In the genomic region with DNA sequence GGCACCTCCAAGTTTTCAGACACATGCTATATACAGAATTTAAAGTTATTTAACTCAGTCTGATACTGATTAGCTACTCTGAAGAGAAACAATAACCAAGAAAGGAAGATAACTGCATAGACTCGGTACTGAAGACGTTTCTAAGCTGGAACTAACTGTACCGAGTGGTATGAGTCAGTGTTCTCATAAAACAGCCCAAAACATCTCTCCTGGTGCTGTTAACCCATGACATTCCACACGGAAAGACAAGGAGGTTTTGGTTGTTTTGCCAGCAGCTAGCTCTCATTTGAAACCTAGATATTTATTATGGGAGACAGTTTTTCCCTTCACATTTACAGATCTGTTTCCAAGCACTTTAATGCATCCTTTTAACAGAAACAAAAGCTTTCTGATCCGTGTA, we compare ENCODE assay signal across 10 mouse cellular contexts. TPM values are rescaled to one million over a fixed set of nuclear protein-coding genes. Genes with fewer than 3 reads are reported as not detected.
DNase-seq lines count a peak whose midpoint lies in the region; ATAC-seq and TF ChIP-seq lines count a peak whose summit lies in the region.
"Had no signal": no experiment of that assay in that cellular context is flagged by ENCODE, and none has a peak within 500 bp of the region (broad histone marks: within the 10 kb centered on the region; RNA-seq: fewer than 3 reads in every experiment).

No protein-coding gene starts in this region.

- DNase-seq in heart, embryonic 10.5 days (ENCODE audit: low spot score): no peak
- no peak for DNase-seq in heart, postnatal 36 days
- no peak for DNase-seq in testis, postnatal 10 days (ENCODE audit: low spot score)
- DNase-seq in limb, embryonic 14.5 days (ENCODE audit: low spot score): no peak
- no peak for DNase-seq in stomach, postnatal 0 days (ENCODE audit: low spot score)
- DNase-seq in retina, postnatal 1 day: no peak
- DNase-seq in adipocyte (ENCODE audit: low spot score): no peak
- DNase-seq: cerebellum, postnatal 36 days; thymus, adult 2 months had no signal

- H3K27me3 ChIP-seq in heart, embryonic 10.5 days (ENCODE audit: insufficient read depth, poor library complexity, severe bottlenecking): no peaks in the 10 kb centered on the region
- no peaks in the 10 kb centered on the region for H3K27me3 ChIP-seq in testis, adult 2 months (ENCODE audit: control insufficient read depth, insufficient read depth, low read length)
- no peaks in the 10 kb centered on the region for H3K27me3 ChIP-seq in limb, embryonic 14.5 days (ENCODE audit: control insufficient read depth, insufficient read depth, low read length)
- no peaks in the 10 kb centered on the region for H3K27me3 ChIP-seq in stomach, postnatal 0 days (ENCODE audit: control insufficient read depth, insufficient read depth, low read length)

- TF ChIP-seq EP300 in stomach, postnatal 0 days (optimal IDR thresholded peaks at IDR 0.05): no peak

- peaks cover 30% of the 10 kb centered on the region for H3K4me1 ChIP-seq in heart, embryonic 10.5 days
- H3K4me1 ChIP-seq in testis, adult 2 months (ENCODE audit: control insufficient read depth, insufficient read depth, low read length): peaks cover 12% of the 10 kb centered on the region
- H3K4me1 ChIP-seq in limb, embryonic 14.5 days (ENCODE audit: control insufficient read depth, insufficient read depth, low read length): peaks cover 20% of the 10 kb centered on the region
- H3K4me1 ChIP-seq in stomach, postnatal 0 days (replicated peaks; ENCODE audit: control insufficient read depth, insufficient read depth): 0 out of 2 replicates have a peak, but pooled peaks cover 3% of the 10 kb centered on the region

- no peak overlapping the region for H3K27ac ChIP-seq in heart, embryonic 10.5 days
- H3K27ac ChIP-seq in testis, adult 2 months (ENCODE audit: control insufficient read depth, insufficient read depth, low read depth, low read length): peak overlapping the region; percentile 93
- H3K27ac ChIP-seq in limb, embryonic 14.5 days (replicated peaks; ENCODE audit: low read depth, low read length): no peak overlapping the region
- no peak overlapping the region for H3K27ac ChIP-seq in stomach, postnatal 0 days (replicated peaks)

- peak overlapping the region; percentile 79 for H3K4me3 ChIP-seq in heart, embryonic 10.5 days
- peak overlapping the region; percentile 99; the same call in 1 of the 2 replicates for H3K4me3 ChIP-seq in testis, adult 2 months (ENCODE audit: control insufficient read depth, low read depth, low read length)
- peak overlapping the region; percentile 60 for H3K4me3 ChIP-seq in limb, embryonic 14.5 days (replicated peaks; ENCODE audit: low read length)
- peak overlapping the region; percentile 85 for H3K4me3 ChIP-seq in stomach, postnatal 0 days (ENCODE audit: low read depth, low read length)

- WGBS in heart, embryonic 10.5 days: 17% methylated on average over 5 of the region's 5 CpGs
- 3% methylated on average over 5 of the region's 5 CpGs for WGBS in limb, embryonic 14.5 days
- WGBS in stomach, postnatal 0 days: 4% methylated on average over 5 of the region's 5 CpGs

- intact Hi-C loops in heart, postnatal 36 days (cut with DNase I): loop anchor here (2.0 kb wide), 1 partner anchor 63 kb away; a partner anchor contains a TSS

- H3K9me3 ChIP-seq in heart, embryonic 10.5 days: no peaks in the 10 kb centered on the region
- H3K9me3 ChIP-seq in limb, embryonic 14.5 days (ENCODE audit: control insufficient read depth, low read length): no peaks in the 10 kb centered on the region
- no peaks in the 10 kb centered on the region for H3K9me3 ChIP-seq in stomach, postnatal 0 days (ENCODE audit: control insufficient read depth, low read length)

- no peak for TF ChIP-seq POLR2A in testis, adult 2 months (IDR thresholded peaks at IDR 0.05; ENCODE audit: control insufficient read depth, low read depth, low read length)
- no peak for TF ChIP-seq POLR2A in limb, embryonic 14.5 days (IDR thresholded peaks at IDR 0.05; ENCODE audit: borderline replicate concordance, extremely low read depth, insufficient read depth, insufficient read length)

- H3K36me3 ChIP-seq in heart, embryonic 10.5 days: no peaks in the 10 kb centered on the region
- H3K36me3 ChIP-seq in testis, adult 2 months (ENCODE audit: control insufficient read depth, insufficient read depth, low read length): no peaks in the 10 kb centered on the region
- H3K36me3 ChIP-seq in limb, embryonic 14.5 days (ENCODE audit: control insufficient read depth, insufficient read depth, low read length): no peaks in the 10 kb centered on the region
- H3K36me3 ChIP-seq in stomach, postnatal 0 days (ENCODE audit: control insufficient read depth, insufficient read depth, low read length): no peaks in the 10 kb centered on the region

- H3K4me2 ChIP-seq in limb, embryonic 14.5 days (replicated peaks; ENCODE audit: low read depth, low read length, severe bottlenecking): peak overlapping the region; percentile 52
- peak overlapping the region; percentile 80 for H3K4me2 ChIP-seq in stomach, postnatal 0 days (replicated peaks; ENCODE audit: low read depth)

- peak overlapping the region; percentile 70 for H3K9ac ChIP-seq in limb, embryonic 14.5 days (ENCODE audit: low read depth, low read length, severe bottlenecking)
- H3K9ac ChIP-seq in stomach, postnatal 0 days (ENCODE audit: low read length): peak overlapping the region; percentile 82

- no peak for TF ChIP-seq CTCF in testis, adult 2 months (IDR thresholded peaks at IDR 0.05; ENCODE audit: control insufficient read depth, insufficient read depth, insufficient replicate concordance, low read depth, low read length)
- no peak for TF ChIP-seq CTCF in stomach, postnatal 0 days (IDR thresholded peaks at IDR 0.05; ENCODE audit: low read depth)

- ATAC-seq in limb, embryonic 14.5 days (ENCODE audit: low FRiP score, low read depth): no peak
- ATAC-seq in stomach, postnatal 0 days (ENCODE audit: low FRiP score, low TSS enrichment): no peak

RNA-seq across cellular contexts. Expression of a gene that starts 2.7 kb away (rescaled TPM):
- 81.9 and 101 TPM in 2 replicates for polyA plus RNA-seq in heart, embryonic 10.5 days (2016; fragmentation: Nextera tagmentation; extraction: Ambion mirVana)
- total RNA-seq in heart, postnatal 36 days (2021): 10 to 100 TPM; 27.7 to 29.8 TPM
- 98.1 and 102 TPM in 2 replicates for polyA plus RNA-seq in testis, adult 2 months (2012; rRNA removed)
- polyA plus RNA-seq in limb, embryonic 14.5 days (2012; rRNA removed): 95.8 and 111 TPM in 2 replicates
- polyA plus RNA-seq in limb, embryonic 14.5 days (2014; fragmentation: Nextera tagmentation; extraction: Ambion mirVana): 123 and 125 TPM in 2 replicates
- 77.5 and 77.6 TPM in 2 replicates for polyA plus RNA-seq in stomach, postnatal 0 days (2015; fragmentation: Nextera tagmentation; extraction: Ambion mirVana)

RNA-seq across cellular contexts. Expression of a gene that starts 2.8 kb away (rescaled TPM):
- polyA plus RNA-seq in heart, embryonic 10.5 days (2016; fragmentation: Nextera tagmentation; extraction: Ambion mirVana): 174 TPM in 2 replicates
- total RNA-seq in heart, postnatal 36 days (2021): 10 to 100 TPM; 65.6 to 69.9 TPM
- 15.1 and 18.2 TPM in 2 replicates for polyA plus RNA-seq in testis, adult 2 months (2012; rRNA removed)
- polyA plus RNA-seq in limb, embryonic 14.5 days (2012; rRNA removed): 47.1 and 53.0 TPM in 2 replicates
- 132 and 134 TPM in 2 replicates for polyA plus RNA-seq in limb, embryonic 14.5 days (2014; fragmentation: Nextera tagmentation; extraction: Ambion mirVana)
- 131 and 138 TPM in 2 replicates for polyA plus RNA-seq in stomach, postnatal 0 days (2015; fragmentation: Nextera tagmentation; extraction: Ambion mirVana)

RNA-seq across cellular contexts. Expression of a gene that starts 34.4 kb away (rescaled TPM):
- polyA plus RNA-seq in heart, embryonic 10.5 days (2016; fragmentation: Nextera tagmentation; extraction: Ambion mirVana): 7.8 and 8.5 TPM in 2 replicates
- total RNA-seq in heart, postnatal 36 days (2021): 1 to 10 TPM; 4.6 to 6.2 TPM
- 0.67 and 0.70 TPM in 2 replicates for polyA plus RNA-seq in testis, adult 2 months (2012; rRNA removed)
- polyA plus RNA-seq in limb, embryonic 14.5 days (2012; rRNA removed): 4.5 and 4.6 TPM in 2 replicates
- 5.0 and 6.3 TPM in 2 replicates for polyA plus RNA-seq in limb, embryonic 14.5 days (2014; fragmentation: Nextera tagmentation; extraction: Ambion mirVana)
- 11.8 and 13.2 TPM in 2 replicates for polyA plus RNA-seq in stomach, postnatal 0 days (2015; fragmentation: Nextera tagmentation; extraction: Ambion mirVana)

RNA-seq across cellular contexts. Expression of a gene that starts 54.1 kb away (rescaled TPM):
- 2.1 and 3.1 TPM in 2 replicates for polyA plus RNA-seq in heart, embryonic 10.5 days (2016; fragmentation: Nextera tagmentation; extraction: Ambion mirVana)
- total RNA-seq in heart, postnatal 36 days (2021): under 1 TPM; 0.57 to 0.86 TPM
- polyA plus RNA-seq in testis, adult 2 months (2012; rRNA removed): 0.10 and 0.22 TPM in 2 replicates
- 5.0 and 6.1 TPM in 2 replicates for polyA plus RNA-seq in limb, embryonic 14.5 days (2012; rRNA removed)
- 3.1 and 3.2 TPM in 2 replicates for polyA plus RNA-seq in limb, embryonic 14.5 days (2014; fragmentation: Nextera tagmentation; extraction: Ambion mirVana)
- 1.5 TPM in 2 replicates for polyA plus RNA-seq in stomach, postnatal 0 days (2015; fragmentation: Nextera tagmentation; extraction: Ambion mirVana)
